Mouse (Mus musculus): ENCODE results near the gene Adam12.
A peak's percentile ranks its signal among the peaks of the same experiment; 100 is the strongest.

Gene Adam12

DNA sequence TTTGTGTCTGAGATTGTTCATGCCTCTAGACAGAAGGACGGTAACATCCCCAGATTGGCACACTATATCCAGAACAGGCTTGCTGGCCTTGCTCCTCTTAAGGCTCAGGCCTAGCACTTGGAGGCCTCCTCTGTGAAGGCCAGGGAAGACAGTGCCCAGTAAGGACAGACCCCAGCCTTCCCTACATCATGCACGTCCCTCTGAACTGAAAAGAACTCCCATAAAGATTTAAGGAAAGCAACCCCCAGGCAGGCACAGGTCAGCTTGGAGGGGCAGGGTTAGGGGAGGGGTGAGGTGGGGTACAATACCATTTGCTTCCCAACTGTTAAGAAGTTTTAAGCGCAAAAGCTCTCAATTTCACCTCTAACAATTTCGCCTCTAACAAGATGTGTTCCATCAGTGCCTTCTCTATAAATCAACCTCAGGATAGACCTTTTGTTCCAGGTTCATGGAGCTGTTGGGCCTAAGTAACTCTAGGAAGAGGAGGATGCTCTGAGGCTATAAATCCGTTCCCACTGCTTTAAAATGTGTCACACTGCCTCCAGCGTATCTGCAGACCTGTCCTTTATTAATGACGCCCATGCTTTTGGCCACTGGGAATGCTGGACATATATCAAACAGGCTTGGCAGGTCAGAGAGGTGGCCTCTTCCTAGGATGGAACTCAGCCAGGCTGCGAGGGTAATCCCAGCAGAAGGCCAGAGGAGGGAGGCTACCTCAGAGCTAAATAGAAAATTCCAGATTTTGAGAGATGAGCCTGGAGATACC is 150.5 kb downstream of the Adam12 start:
- DNase-seq (ENCODE audit: low spot score in 2 of 2) = no peak

DNA sequence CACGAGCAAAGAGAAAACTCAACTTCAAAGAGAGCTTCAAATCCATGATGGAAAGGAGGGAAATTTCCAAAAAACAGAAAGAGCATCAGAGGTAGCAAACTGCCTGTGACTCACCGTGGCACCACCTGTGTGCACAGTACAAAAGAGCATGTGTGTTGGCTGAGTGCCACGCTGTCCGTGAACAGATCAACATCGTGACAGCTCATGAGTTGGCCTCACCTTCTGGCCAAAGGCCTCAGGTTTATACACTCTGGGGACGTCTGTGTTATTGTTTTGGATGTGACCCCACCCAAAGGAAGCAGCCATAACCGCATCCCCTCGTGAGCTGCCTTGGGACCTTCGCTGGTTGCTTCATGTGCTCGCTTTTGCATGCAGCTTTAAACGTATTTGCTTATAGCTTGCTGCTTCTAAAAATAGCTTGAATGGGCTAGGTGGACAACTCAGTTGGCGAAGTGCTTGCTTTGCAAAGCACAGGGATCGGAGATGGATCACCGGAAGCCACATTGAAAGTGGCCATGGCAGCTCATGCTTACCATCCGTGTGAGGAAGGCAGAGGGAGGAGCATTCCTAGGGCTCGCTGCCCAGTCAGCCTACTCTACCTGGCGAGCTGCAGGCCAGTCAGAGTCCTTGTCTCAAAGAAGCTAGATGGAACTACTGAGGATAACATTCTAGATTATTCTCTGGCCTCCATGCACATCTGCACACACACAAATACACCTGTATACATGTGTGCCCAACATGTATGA is 151.8 kb downstream of the Adam12 start:
- DNase-seq (ENCODE audit: low spot score in 2 of 2) = no peak

- DNase-seq (ENCODE audit: low spot score in 2 of 2) = no peak
Observed at GRCm38 (mm10) chr7:134077684-134078083, 154.3 kb downstream of the Adam12 start.

DNA sequence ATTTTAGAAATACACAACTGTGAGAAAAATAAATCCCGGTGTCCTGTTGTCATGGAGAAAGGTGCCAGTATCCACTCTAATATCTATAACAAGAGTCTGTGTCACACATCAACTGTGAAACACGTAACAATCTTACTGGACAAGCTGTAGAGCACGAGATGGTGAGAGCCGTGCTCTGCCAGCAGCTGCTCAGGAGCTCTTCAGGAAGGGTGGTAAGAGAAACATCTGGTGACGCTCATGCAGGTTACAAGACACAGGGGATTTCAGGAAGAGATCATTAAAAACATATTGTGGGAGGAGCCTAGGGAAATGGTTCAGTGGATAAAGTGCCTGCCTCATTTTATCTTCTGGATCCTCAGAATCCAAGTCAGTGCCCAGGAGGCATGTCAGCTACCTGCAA is 158.9 kb downstream of the Adam12 start:
- no peak for DNase-seq (ENCODE audit: low spot score in 2 of 2)

GRCm38 (mm10) chr7:134071153-134071885 is 160.6 kb downstream of the Adam12 start:
- no peak for DNase-seq (ENCODE audit: low spot score in 2 of 2)

GRCm38 (mm10) chr7:134062629-134063028 is 169.3 kb downstream of the Adam12 start:
- DNase-seq (ENCODE audit: low spot score in 2 of 2) = no peak

DNA sequence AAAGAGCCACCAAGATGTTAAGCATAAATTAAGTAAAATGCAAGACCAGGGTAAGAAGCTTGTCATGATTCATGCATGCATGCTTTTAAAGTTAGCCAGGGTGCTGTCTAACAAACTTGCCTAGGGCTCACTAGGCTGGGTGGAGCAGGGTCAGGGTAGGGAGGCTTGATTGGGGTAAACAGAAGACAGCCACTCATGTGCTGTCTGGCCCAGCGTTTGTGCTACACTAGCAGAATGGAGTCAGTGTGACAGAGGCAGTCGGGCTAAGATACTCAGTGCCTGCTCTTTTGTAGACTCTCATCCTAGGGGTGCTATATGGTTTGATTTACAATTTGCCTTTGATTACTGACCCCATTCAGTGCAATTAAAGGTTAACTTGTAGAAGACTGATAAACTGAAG is 179.5 kb downstream of the Adam12 start:
- no peak for DNase-seq (ENCODE audit: low spot score in 2 of 2)

DNA sequence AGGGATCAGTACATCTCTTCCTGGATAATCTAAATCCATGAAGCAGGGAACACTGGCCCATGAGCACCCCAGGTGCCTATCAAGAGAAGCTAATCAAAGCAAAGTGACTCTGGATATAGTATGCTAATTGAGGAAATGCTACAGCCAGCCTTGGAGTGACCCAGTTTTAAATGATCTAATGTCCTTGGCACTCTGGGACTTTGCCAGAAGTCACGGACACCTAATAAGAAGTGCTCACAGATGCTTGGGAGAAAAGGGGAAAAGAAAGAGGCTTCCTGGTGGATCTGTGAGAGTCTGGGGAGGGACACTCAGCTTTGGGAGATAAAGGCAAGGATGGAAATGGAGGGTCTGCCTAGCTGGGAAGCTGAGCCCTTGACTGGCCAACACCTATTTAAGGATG is 181.6 kb downstream of the Adam12 start:
- DNase-seq (ENCODE audit: low spot score in 2 of 2) = no peak

- no peak for DNase-seq (ENCODE audit: low spot score in 2 of 2)
Observed at GRCm38 (mm10) chr7:134046376-134046775, 185.6 kb downstream of the Adam12 start.

DNA sequence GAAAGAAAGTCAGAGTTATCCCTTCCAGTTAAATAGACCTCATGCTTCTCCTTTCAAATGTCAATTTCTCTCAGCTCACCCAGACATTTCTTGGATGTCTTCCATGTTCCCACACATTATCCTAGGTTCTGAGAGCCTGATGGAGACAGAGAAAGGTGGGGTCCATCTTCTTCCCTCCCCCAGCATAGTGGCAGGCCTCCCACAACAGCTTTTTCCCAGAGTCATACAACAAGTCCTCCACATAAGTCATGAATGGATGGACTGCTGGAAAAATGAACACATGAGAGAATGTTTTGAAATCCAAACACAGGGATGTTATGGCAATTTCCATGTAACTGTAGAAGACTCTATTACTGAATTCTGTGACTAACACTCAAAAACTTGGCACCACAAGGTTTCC is 188.4 kb downstream of the Adam12 start:
- DNase-seq (ENCODE audit: low spot score in 2 of 2) = no peak

GRCm38 (mm10) chr7:134042614-134043013 is 189.3 kb downstream of the Adam12 start:
- DNase-seq (ENCODE audit: low spot score in 2 of 2) = no peak

- DNase-seq (ENCODE audit: low spot score in 2 of 2) = no peak
Observed at GRCm38 (mm10) chr7:134033939-134034338, 198.0 kb downstream of the Adam12 start.

DNA sequence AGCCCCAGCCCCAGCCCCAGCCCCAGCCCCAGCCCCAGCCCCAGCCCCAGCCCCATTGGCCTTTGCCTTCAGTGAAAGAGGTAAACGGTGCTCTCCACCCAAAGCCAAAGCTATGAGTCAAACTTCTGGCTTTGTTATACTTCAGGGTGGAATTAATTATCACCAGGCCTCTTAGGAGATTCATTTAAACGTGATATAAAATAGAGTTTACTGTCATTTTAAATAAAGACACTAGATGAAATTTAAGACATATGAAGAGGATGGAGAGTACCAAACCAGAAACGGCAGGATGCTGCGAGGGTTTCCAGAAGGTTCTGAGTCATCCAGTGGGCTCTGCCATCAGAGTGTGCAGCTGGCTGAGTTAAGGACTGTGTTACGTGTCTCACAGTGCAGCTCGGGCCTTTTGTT is 199.0 kb downstream of the Adam12 start:
- peak in 1 of 2 experiments; percentile 42 for DNase-seq (ENCODE audit: low spot score in 2 of 2)

DNA sequence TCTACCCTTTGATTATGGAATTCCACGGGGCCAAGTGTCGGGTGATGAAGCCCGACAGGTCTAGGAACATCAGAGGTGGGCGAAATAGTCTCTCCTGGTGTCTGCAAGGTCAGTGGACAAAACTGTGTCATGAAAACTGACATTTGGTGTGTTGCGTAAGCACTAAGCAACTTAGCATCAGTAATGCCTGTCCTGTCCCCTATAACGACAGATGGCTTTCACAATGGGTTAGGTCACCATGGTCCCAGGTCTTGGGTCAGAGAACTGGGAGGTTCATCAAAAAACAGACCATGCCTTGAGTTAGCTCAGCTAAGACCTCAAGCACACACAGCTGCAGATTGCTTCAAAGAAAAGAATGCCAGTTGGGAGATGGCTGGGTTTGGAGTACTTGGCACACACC is 200.2 kb downstream of the Adam12 start:
- DNase-seq (ENCODE audit: low spot score in 2 of 2) = no peak

GRCm38 (mm10) chr7:134031256-134031655 is 200.7 kb downstream of the Adam12 start:
- no peak for DNase-seq (ENCODE audit: low spot score in 2 of 2)

DNA sequence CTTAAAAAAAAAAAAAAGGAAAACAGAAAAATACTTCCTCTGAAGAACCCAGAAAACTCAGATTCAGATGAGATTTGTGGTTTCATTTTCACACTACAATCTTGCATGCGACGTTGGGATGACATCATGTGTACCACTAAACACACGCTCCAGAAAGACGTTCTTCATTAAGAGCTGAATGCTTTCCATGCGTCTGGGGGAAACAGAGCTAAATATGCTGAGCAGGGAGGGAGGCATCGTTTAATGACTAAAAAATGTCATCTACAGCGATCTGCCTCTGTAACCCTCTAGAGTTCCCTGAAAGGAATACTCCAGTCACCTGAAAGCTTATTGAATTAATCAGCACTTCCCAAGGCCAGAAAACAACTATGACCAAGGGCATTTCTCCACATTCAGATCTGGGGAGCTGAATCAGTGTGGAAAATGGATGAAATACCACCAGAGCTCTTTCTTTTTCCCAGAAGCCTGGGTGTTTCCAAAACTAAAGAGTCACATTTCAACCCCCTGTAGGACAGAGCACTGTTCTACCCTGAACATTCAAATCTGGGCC is 203.6 kb downstream of the Adam12 start:
- no peak for DNase-seq (ENCODE audit: low spot score in 2 of 2)

DNA sequence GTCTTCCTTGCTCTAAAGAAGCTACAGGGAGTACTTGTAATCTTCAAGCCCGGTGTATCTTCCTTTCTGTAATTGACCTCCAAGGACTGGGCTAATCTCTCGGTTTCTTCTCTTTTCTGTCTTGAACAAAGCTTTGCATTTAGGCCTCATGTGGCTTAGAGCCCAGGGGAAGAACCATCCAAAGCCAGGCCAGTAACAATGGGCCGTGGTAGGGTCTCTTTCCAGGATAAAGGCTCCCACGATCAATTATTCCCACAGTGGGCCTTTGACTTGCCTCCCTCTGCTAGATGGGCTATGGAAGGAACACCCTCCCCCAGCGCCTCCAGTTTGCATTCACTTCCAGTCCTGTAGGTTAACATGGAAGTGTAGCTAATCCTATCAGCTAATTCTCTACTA is 204.9 kb downstream of the Adam12 start:
- no peak for DNase-seq (ENCODE audit: low spot score in 2 of 2)

GRCm38 (mm10) chr7:134026200-134027019 is 205.5 kb downstream of the Adam12 start:
- DNase-seq (ENCODE audit: low spot score in 2 of 2) = peak; percentile 81 to 88

DNA sequence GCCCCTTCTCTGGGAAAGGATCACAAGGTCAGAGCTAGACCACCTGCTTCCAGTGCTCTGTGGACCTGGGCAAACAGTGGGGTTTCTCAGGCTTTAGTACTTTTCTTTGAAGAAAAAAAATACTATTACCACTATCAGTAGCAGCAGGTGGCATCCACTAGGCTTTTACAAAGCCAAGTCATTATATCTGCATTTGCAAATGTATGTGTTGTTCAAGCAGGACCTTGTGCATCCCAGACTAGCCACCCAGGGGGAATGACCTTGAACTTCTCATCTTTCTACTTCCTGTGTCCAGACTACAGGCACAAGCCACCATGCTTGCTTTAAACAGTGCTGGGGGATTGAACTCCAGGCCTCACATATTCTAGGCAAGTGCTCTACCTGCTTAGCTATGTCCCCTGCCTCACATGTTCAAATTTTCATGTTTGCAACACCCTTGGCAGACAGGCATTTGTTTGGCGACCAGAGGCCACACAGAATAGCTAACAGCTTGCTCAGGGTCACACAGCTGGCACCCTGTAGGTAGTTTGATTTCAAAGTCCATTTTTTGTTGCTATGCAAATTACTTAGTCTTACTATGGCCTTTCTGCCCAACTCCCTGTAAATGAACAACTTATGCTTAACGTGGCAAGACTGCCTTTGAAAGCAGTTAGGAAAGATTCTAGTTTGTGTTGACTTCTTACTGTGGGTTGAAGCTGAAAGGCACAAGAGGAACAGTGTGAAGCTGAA is 209.6 kb downstream of the Adam12 start:
- no peak for DNase-seq (ENCODE audit: low spot score in 2 of 2)

DNA sequence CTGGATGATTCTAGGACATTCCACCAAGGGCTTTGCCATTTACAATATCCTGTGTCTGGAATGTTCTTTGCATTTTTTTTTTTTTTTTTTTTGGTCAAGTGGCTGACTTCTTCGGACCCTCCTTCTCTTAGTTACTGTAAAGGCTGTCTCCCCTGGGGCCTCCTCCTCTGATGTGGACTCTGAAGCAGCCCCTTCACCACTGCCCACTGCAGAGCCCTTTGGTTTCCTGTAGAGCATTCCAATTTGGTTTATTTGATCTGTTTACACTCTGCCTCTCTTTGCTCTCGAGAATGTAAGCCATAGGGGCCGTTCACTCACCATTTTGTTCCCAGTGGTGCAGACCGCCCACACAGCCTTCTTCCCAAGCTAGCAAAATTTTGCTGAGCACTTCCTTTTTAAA is 216.7 kb downstream of the Adam12 start:
- no peak for DNase-seq (ENCODE audit: low spot score in 2 of 2)

- DNase-seq (ENCODE audit: low spot score in 2 of 2) = peak; percentile 45 to 59
Observed at GRCm38 (mm10) chr7:134014733-134015132, 217.2 kb downstream of the Adam12 start.

Data from right cerebral cortex, postnatal 10 days (tissue).